Mouse (Mus musculus): ENCODE measurements at regions not wholly inside any gene's neighbourhood (a gene's known extent, or its start where the extent isn't known, plus 50 kb on each side); places are given as distances from the start of the nearest gene placed in this dataset.

GRCm38 (mm10) chr10:6053207-6053606, 131.0 kb upstream of the Rgs17 start:
- DNase-seq (ENCODE audit: low spot score): no peak

- DNase-seq (ENCODE audit: low spot score): no peak
These were observed 121.2 kb upstream of the Rgs17 start for GRCm38 (mm10) chr10:6043358-6043757.

GRCm38 (mm10) chr10:6039771-6040170, 117.6 kb upstream of the Rgs17 start:
- no peak for DNase-seq (ENCODE audit: low spot score)

- peak; percentile 5 for DNase-seq (ENCODE audit: low spot score)
These were observed 113.7 kb upstream of the Rgs17 start for GRCm38 (mm10) chr10:6035792-6036487.

- no peak for DNase-seq (ENCODE audit: low spot score)
These were observed 110.3 kb upstream of the Rgs17 start for GRCm38 (mm10) chr10:6032469-6032868.

- no peak for DNase-seq (ENCODE audit: low spot score)
These were observed 105.4 kb upstream of the Rgs17 start for GRCm38 (mm10) chr10:6027551-6027950.

- DNase-seq (ENCODE audit: low spot score): no peak
These were observed 104.1 kb upstream of the Rgs17 start for GRCm38 (mm10) chr10:6026317-6026716.

GRCm38 (mm10) chr10:6022609-6023283, 100.5 kb upstream of the Rgs17 start:
- DNase-seq (ENCODE audit: low spot score): no peak

GRCm38 (mm10) chr10:6020944-6021684, 98.9 kb upstream of the Rgs17 start:
- no peak for DNase-seq (ENCODE audit: low spot score)

GRCm38 (mm10) chr10:6013743-6014142, 91.5 kb upstream of the Rgs17 start:
- no peak for DNase-seq (ENCODE audit: low spot score)

- no peak for DNase-seq (ENCODE audit: low spot score)
These were observed 89.3 kb upstream of the Rgs17 start for GRCm38 (mm10) chr10:6011541-6011940.

GRCm38 (mm10) chr10:6011029-6011428, 88.8 kb upstream of the Rgs17 start:
- DNase-seq (ENCODE audit: low spot score): no peak

- no peak for DNase-seq (ENCODE audit: low spot score)
These were observed 85.2 kb upstream of the Rgs17 start for GRCm38 (mm10) chr10:6007238-6007972.

GRCm38 (mm10) chr10:5981433-5981832, 59.2 kb upstream of the Rgs17 start:
- DNase-seq (ENCODE audit: low spot score): no peak

- no peak for DNase-seq (ENCODE audit: low spot score)
These were observed 56.3 kb upstream of the Rgs17 start for GRCm38 (mm10) chr10:5978534-5978933.
